ENCODE assay signal across 18 mouse cellular contexts in the genomic region with DNA sequence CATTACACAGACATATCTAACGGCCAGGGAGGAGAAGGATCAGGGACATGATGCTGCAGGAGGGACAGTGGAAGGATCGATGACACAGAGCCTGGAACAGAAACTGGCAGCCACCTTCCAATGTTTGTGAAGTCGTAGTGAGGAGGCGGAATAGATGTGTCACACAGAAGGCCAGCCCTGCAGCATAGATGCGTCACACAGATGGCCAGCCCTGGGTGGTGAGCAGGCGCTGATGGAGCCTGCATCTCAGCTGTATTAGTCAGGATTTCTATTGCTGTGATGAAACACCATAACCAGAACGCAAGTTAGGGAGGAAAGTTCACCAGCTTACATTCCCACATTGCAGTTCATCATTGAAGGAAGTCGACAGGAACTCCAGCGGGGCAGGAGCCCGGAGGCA. TPM values are rescaled to one million over a fixed set of nuclear protein-coding genes. Genes with fewer than 3 reads are reported as not detected.
DNase-seq lines count a peak whose midpoint lies in the region; ATAC-seq lines count a peak whose summit lies in the region.
"Had no signal": no experiment of that assay in that cellular context is flagged by ENCODE, and none has a peak within 500 bp of the region (broad histone marks: within the 10 kb centered on the region; RNA-seq: fewer than 3 reads in every experiment).

No protein-coding gene starts in this region.

- peak; percentile 61 for DNase-seq in layer of hippocampus, adult 9-11 months
- no peak for DNase-seq in layer of hippocampus, postnatal 10 days (ENCODE audit: low spot score in 2 of 2)
- peak; percentile 48 for DNase-seq in CD4-positive helper T cell, adult 2 months (ENCODE audit: low read depth, low spot score)
- peak; percentile 51 for DNase-seq in adrenal gland, postnatal 14 days
- DNase-seq in thymus, postnatal 10 days (ENCODE audit: low spot score in 2 of 2): no peak
- DNase-seq: cerebellum, adult 8-10 months; heart, postnatal 14 days; lung, adult 18-20 months; thymus, postnatal 25 days had no signal

- peak; percentile 25 for ATAC-seq in megakaryocyte, adult 5-6 weeks (ENCODE audit: poor library complexity, severe bottlenecking)
- no peak for ATAC-seq in inflammation-experienced regulatory T-cells, adult 6 months
- ATAC-seq: forebrain, embryonic 15.5 days; hindbrain, postnatal 0 days; midbrain, embryonic 16.5 days had no signal

RNA-seq across cellular contexts. Expression of a gene that starts 24.2 kb away (rescaled TPM):
- total RNA-seq in layer of hippocampus, postnatal 10 days (2021): 10 to 100 TPM; 17.4 to 18.4 TPM
- total RNA-seq in adrenal gland, postnatal 14 days (2021): 24.4 and 62.7 TPM in 2 replicates
- total RNA-seq in megakaryocyte, adult 5-6 weeks (2015): 3,528 and 3,668 TPM in 2 replicates
- 1,567 and 1,601 TPM in 2 replicates for total RNA-seq in megakaryocyte, adult 5-6 weeks (2017)
- 1,000 to 10,000 TPM; 2,255 to 2,929 (median 2,357) TPM for polyA plus RNA-seq in inflammation-experienced regulatory T-cells, adult 6 months (2017; shearing (Covaris generic))

RNA-seq across cellular contexts. Expression of a gene that starts 42.3 kb away (rescaled TPM):
- total RNA-seq in layer of hippocampus, postnatal 10 days (2021): 1 to 10 TPM in 1 of 2 experiments, under 1 TPM in 1; 0.71 to 1.3 TPM
- 0.44 TPM in 1 of 2 replicates, not detected in the other for total RNA-seq in adrenal gland, postnatal 14 days (2021)
- 0.02 and 0.04 TPM in 2 replicates for total RNA-seq in megakaryocyte, adult 5-6 weeks (2015)
- 0.11 and 0.16 TPM in 2 replicates for total RNA-seq in megakaryocyte, adult 5-6 weeks (2017)
- polyA plus RNA-seq in inflammation-experienced regulatory T-cells, adult 6 months (2017; shearing (Covaris generic)): not detected
- total RNA-seq: gastrocnemius, adult 8-10 months; hindbrain, postnatal 0 days had no signal
- polyA plus RNA-seq: forebrain, embryonic 15.5 days; neural tube, embryonic 11.5 days; stomach, embryonic 15.5 days had no signal

RNA-seq across cellular contexts. Expression of a gene that starts 43.9 kb away (rescaled TPM):
- total RNA-seq in layer of hippocampus, postnatal 10 days (2021): under 1 TPM; 0.57 to 0.76 TPM
- total RNA-seq in adrenal gland, postnatal 14 days (2021): 0.30 TPM in 1 of 2 replicates, not detected in the other
- 1.6 and 3.5 TPM in 2 replicates for total RNA-seq in megakaryocyte, adult 5-6 weeks (2015)
- 1.6 and 4.7 TPM in 2 replicates for total RNA-seq in megakaryocyte, adult 5-6 weeks (2017)
- 1 to 10 TPM; 1.1 to 2.1 (median 1.1) TPM for polyA plus RNA-seq in inflammation-experienced regulatory T-cells, adult 6 months (2017; shearing (Covaris generic))
- total RNA-seq: ES-E14; gastrocnemius, adult 8-10 months; hindbrain, postnatal 0 days had no signal
- polyA plus RNA-seq: hindbrain, postnatal 0 days had no signal

Comparison
In these comparisons a context has a peak if more than half of its experiments do, and no peak if none do; other contexts are left out.
1. DNase-seq: peak in layer of hippocampus, adult 9-11 months (single experiment), CD4-positive helper T cell, adult 2 months (single experiment) and adrenal gland, postnatal 14 days (single experiment); none in layer of hippocampus, postnatal 10 days (0 of 2) and thymus, postnatal 10 days (0 of 2).
2. RNA of a gene that starts 24.2 kb away (total RNA-seq): 1,567 to 3,668 TPM in megakaryocyte, adult 5-6 weeks; 24.4 to 62.7 TPM in adrenal gland, postnatal 14 days and 17.4 to 18.4 TPM in layer of hippocampus, postnatal 10 days; every median in the first group is over 10 times any median in the second.